20 mouse cellular contexts compared by ENCODE assay signal in genomic region chr5:37085241-37085640, GRCm38 (mm10). TPM values are rescaled to one million over a fixed set of nuclear protein-coding genes. Genes with fewer than 3 reads are reported as not detected.
A peak's percentile ranks its signal among the peaks of the same experiment; 100 is the strongest.
DNase-seq lines count a peak whose midpoint lies in the region; TF ChIP-seq lines count a peak whose summit lies in the region.
"Had no signal": no experiment of that assay in that cellular context is flagged by ENCODE, and none has a peak within 500 bp of the region (broad histone marks: within the 10 kb centered on the region; RNA-seq: fewer than 3 reads in every experiment).

TSS of gene Gm1043 (plus strand) at chr5:37085370.

- peaks cover 11% of the 10 kb centered on the region for H3K27me3 ChIP-seq in E14TG2a.4 (ENCODE audit: insufficient read depth, low read length)
- peaks cover 17% of the 10 kb centered on the region for H3K27me3 ChIP-seq in midbrain, embryonic 10.5 days (ENCODE audit: low read depth, poor library complexity, severe bottlenecking)

- no peak within 1 kb of the TSS for H3K27ac ChIP-seq in midbrain, embryonic 10.5 days (replicated peaks)
- H3K27ac ChIP-seq: embryonic facial prominence, embryonic 15.5 days; heart, embryonic 15.5 days; hindbrain, postnatal 0 days; liver, embryonic 15.5 days; neural tube, embryonic 12.5 days had no signal

- H3K4me3 ChIP-seq in E14TG2a.4 (replicated peaks; ENCODE audit: low read length) = peak within 1 kb of the TSS; percentile 67
- H3K4me3 ChIP-seq in midbrain, embryonic 10.5 days = no peak within 1 kb of the TSS
- H3K4me3 ChIP-seq: embryonic facial prominence, embryonic 15.5 days; heart, embryonic 15.5 days; liver, embryonic 15.5 days; neural tube, embryonic 12.5 days had no signal

- H3K4me1 ChIP-seq in E14TG2a.4 (replicated peaks; ENCODE audit: low read depth, low read length) = peaks cover 70% of the 10 kb centered on the region
- peaks cover 13% of the 10 kb centered on the region for H3K4me1 ChIP-seq in midbrain, embryonic 10.5 days
- H3K4me1 ChIP-seq: embryonic facial prominence, embryonic 15.5 days; heart, embryonic 15.5 days; liver, embryonic 15.5 days had no signal

- no peaks in the 10 kb centered on the region for H3K36me3 ChIP-seq in E14TG2a.4 (ENCODE audit: insufficient read depth, low read length)
- H3K36me3 ChIP-seq in midbrain, embryonic 10.5 days = no peaks in the 10 kb centered on the region
- H3K36me3 ChIP-seq: embryonic facial prominence, embryonic 15.5 days; heart, embryonic 15.5 days; liver, embryonic 15.5 days; neural tube, embryonic 12.5 days had no signal

- TF ChIP-seq POLR2A in brain, embryonic 14.5 days (IDR thresholded peaks at IDR 0.05; ENCODE audit: borderline replicate concordance, extremely low read depth, insufficient read depth, insufficient read length, poor library complexity, severe bottlenecking) = no peak

- no peak for TF ChIP-seq CTCF in E14TG2a.4 (conservative IDR thresholded peaks at IDR 0.05; ENCODE audit: low read length)
- TF ChIP-seq CTCF in brain, embryonic 14.5 days (IDR thresholded peaks at IDR 0.05; ENCODE audit: borderline replicate concordance, extremely low read depth, insufficient read depth, insufficient read length) = no peak

- DNase-seq in frontal cortex, adult 2 months (ENCODE audit: extremely low spot score in 1 of 2, low spot score in 1 of 2) = no peak
- DNase-seq in frontal cortex, postnatal 25 days (ENCODE audit: low spot score in 2 of 2) = no peak
- no peak for DNase-seq in brain, embryonic 14.5 days (ENCODE audit: low read depth)
- no peak for DNase-seq in left cerebral cortex, adult 8-10 months (ENCODE audit: low spot score in 2 of 2)
- DNase-seq in midbrain, embryonic 10.5 days (ENCODE audit: low spot score) = no peak
- DNase-seq in right cerebral cortex, postnatal 36 days (ENCODE audit: low spot score in 2 of 2) = no peak
- DNase-seq: gastrocnemius, postnatal 10 days; heart, adult 18-20 months; kidney, adult 2 months; lung, postnatal 10 days; thymus, postnatal 25 days had no signal

- H3K9me3 ChIP-seq in E14TG2a.4 (ENCODE audit: low read length) = no peaks in the 10 kb centered on the region
- H3K9me3 ChIP-seq in midbrain, embryonic 10.5 days (replicated peaks) = no peaks in the 10 kb centered on the region
- H3K9me3 ChIP-seq: embryonic facial prominence, embryonic 15.5 days; heart, embryonic 15.5 days; liver, embryonic 15.5 days; neural tube, embryonic 12.5 days had no signal

- WGBS in midbrain, embryonic 10.5 days = 85% methylated on average over 16 of the region's 16 CpGs

RNA-seq across cellular contexts. Expression of gene Gm1043, which starts in this region (rescaled TPM):
- polyA plus RNA-seq in frontal cortex, adult 2 months (2012; rRNA removed) = 13.7 and 15.6 TPM in 2 replicates
- polyA plus RNA-seq in brain, embryonic 14.5 days (2012; rRNA removed) = 7.7 and 10.7 TPM in 2 replicates
- total RNA-seq in left cerebral cortex, adult 8-10 months (2022) = 10 to 100 TPM; 34.8 to 40.7 (median 36.0) TPM
- polyA plus RNA-seq in midbrain, embryonic 10.5 days (2016; fragmentation: Nextera tagmentation; extraction: Ambion mirVana) = 0.01 and 0.05 TPM in 2 replicates
- total RNA-seq: common myeloid progenitor, adult 5-6 weeks; gastrocnemius, postnatal 10 days; hematopoietic stem cell, adult 5-6 weeks; megakaryocyte, adult 5-6 weeks had no signal
- polyA plus RNA-seq: heart, embryonic 15.5 days; liver, embryonic 15.5 days had no signal
